Mouse (Mus musculus) kidney, adult 8-10 months (tissue): ENCODE measurements around the gene Kmt5c.
"Not testable (repeated sequence)": the region's sequence is repeated elsewhere in the genome, so short reads cannot be mapped to it uniquely, and the experiment has no call there.

Experiments used
- DNase-seq, 2 experiments: peaks; one replicate each; pipeline ENCODE4 v3.0.0; 2022

Gene Kmt5c

GRCm38 (mm10) chr7:4792278-4793212 is 52.6 kb downstream of the Kmt5c start, which contains the start of gene Rpl28:
Rpl28 (plus strand) TSS chr7:4792874.
- peak; percentile 96 to 97 for DNase-seq

GRCm38 (mm10) chr7:4793248-4793647 is 53.3 kb downstream of the Kmt5c start:
- not testable (repeated sequence) for DNase-seq

GRCm38 (mm10) chr7:4793674-4794073 is 53.8 kb downstream of the Kmt5c start:
- DNase-seq: no peak

- DNase-seq: no peak
These were observed 54.8 kb downstream of the Kmt5c start for GRCm38 (mm10) chr7:4794631-4795168.

DNA sequence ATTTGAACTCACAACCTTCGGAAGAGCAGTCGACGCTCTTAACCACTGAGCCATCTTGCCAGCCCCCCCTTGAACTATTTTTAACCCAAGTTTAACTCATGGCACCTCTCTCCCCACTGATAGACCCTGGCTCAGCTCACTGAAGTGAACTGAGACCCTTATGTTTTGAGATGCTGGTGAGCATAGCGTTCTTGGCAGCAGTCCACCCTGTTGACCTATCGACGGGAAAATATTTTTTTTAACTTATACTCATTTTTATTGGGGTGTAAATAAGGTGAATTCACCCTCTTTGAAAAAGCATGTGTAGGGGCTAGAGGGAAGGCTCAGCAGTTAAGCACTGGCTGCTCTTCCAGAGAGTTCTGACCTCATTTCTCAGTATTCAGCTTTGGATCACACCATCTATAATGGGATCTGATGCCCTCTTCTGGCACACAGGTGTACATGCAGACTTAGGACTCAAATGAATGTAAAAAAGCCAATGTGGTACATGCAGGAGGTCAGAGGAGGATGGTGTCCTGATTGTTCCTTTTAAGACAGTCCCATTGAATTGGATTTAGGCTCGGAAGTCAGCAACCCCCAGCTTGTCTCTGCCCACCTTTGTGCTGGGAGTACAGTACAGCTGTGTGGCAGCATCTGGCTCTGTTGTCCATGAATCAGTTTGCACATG is 56.0 kb downstream of the Kmt5c start:
- DNase-seq: peak in 1 of 2 experiments; percentile 35
